Mouse (Mus musculus): ENCODE data around the gene Fuz. TPM values are rescaled to one million over a fixed set of nuclear protein-coding genes. Genes with fewer than 3 reads are reported as not detected.
"Not testable (repeated sequence)": the region's sequence is repeated elsewhere in the genome, so short reads cannot be mapped to it uniquely, and the experiment has no call there.

Gene Fuz
- total RNA-seq, 1 experiment from 2014 or later = 29.9 TPM

DNA sequence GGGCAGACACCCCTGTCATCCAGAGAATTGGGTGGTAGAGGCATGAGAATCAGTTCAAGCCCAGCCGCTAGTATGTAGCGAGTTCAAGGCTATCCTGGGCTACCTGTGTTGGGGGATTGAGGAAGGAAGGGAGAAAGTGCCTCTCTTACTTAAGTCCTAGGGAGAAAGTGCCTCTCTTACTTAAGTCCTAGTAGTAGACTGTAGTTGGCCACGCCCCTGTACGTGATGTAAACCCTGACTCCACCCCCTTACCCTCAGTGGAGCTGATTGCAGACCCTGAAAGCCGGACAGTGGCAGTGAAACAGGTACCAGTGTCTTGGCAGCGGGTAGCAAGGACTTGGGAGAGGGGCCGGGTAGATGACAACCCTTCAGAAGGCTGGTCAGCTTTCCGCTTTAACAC, 38.0 kb upstream of the Fuz start:
- ATAC-seq (ENCODE audit: extremely low read depth, insufficient number of reproducible peaks, low FRiP score, poor library complexity, severe bottlenecking) = 0 out of 2 replicates have a peak, but pooled peaks have one; percentile 13

DNA sequence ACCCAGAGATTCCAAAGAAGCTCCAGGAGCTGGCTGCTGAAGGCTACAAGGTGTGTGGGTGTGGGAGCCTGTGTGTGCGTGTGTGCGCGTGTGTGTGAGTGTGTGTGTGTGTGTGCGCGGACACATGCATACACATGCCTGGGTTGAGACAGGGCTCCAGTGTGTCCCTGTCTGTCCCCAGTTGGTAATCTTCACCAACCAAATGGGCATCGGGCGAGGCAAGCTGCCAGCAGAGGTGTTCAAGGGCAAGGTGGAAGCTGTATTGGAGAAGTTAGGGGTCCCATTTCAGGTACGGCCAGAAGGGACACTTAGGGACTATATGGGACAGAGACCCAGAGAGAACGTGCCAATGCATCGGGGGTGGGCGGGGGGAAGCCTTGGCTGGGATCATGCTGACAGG, 36.0 kb upstream of the Fuz start:
- no peak for ATAC-seq (ENCODE audit: extremely low read depth, insufficient number of reproducible peaks, low FRiP score, poor library complexity, severe bottlenecking)

DNA sequence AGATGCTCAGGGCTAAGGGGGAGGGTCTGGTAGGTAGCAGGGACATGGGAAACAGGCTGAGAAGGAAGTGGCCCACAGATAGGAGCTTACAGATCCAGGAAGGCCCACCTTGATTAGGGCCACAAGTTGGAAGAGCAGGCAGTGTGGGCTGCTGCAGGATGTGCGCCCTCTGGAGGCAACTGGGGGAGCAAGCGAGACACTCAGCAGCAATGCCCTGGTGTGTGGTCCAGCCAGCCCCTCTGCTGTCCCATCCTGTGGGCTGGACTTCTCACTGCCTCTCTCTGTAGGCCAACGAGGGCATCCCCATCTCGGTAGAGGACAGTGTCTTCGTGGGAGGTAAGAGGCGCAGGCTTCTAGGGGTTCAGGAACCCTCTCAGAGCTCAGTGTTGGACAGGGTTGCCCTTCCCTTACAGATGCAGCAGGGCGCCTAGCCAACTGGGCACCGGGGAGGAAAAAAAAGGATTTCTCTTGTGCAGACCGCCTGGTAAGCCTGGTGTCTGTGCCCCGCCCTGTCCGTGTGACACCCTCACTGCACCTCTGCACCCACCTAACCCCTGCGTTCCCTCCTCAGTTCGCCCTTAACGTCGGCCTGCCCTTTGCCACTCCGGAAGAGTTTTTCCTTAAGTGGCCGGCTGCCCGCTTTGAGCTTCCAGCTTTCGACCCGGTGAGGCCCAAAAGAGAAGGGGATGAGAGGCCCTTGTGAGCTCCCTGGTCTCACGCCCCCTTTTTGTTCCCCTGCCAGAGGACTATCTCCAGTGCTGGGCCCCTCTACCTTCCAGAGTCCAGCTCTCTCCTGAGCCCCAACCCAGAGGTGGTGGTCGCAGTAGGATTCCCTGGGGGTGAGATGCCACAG, 35.1 kb upstream of the Fuz start:
- peak; percentile 40 for ATAC-seq (ENCODE audit: extremely low read depth, insufficient number of reproducible peaks, low FRiP score, poor library complexity, severe bottlenecking)

DNA sequence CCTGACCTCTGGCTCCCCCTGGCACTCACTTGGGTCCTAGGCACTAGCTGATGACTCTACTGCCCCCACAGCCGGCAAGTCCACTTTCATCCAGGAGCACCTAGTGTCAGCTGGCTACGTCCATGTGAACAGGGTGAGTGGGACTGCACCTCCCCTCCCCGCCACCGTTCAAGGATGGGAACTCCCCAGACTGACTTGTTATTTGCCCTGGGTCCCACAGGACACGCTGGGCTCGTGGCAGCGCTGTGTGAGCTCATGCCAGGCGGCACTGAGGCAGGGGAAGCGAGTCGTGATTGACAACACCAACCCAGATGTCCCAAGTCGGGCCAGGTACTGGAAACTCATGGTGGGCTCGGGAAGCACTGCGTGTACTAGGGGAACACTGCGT, 34.5 kb upstream of the Fuz start:
- no peak for ATAC-seq (ENCODE audit: extremely low read depth, insufficient number of reproducible peaks, low FRiP score, poor library complexity, severe bottlenecking)

DNA sequence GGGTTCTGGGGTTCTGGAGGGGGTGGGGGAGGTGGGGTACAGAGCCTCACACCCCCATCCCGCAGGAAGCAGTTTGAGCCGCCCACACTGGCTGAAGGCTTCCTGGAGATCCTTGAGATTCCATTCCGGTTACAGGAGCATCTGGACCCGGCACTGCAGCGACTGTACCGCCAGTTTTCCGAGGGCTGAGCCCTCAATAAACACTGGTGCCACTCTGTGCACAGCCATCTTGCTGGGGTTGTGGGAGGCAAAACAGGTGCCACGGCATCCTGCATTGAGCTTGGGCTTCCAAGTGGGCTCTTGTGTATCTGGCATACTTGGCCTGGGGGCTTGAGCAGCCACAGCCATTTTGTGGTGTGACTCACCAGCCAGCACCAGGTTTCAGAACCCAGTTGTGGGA, 33.4 kb upstream of the Fuz start:
- ATAC-seq (ENCODE audit: extremely low read depth, insufficient number of reproducible peaks, low FRiP score, poor library complexity, severe bottlenecking) = no peak

DNA sequence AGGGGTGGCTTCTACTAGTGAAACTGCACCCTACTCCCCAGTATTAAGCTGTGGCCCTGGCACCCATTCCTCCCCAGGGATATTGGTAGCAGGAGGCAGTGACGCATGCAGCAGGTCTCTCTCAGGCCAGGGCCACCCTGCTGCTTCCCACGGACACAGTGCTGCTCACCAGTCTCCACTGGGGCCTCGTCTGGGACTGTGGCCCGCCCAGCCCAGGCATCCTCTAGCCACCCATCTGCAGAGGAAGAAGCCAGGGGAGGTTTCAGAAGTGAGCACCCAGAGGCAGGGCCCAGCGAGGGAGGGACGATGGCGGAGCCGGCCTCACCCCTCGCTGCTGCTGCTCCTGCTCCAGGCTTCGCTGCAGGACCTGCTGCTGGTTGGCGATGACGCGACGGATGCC, 32.7 kb upstream of the Fuz start:
- no peak for ATAC-seq (ENCODE audit: extremely low read depth, insufficient number of reproducible peaks, low FRiP score, poor library complexity, severe bottlenecking)

DNA sequence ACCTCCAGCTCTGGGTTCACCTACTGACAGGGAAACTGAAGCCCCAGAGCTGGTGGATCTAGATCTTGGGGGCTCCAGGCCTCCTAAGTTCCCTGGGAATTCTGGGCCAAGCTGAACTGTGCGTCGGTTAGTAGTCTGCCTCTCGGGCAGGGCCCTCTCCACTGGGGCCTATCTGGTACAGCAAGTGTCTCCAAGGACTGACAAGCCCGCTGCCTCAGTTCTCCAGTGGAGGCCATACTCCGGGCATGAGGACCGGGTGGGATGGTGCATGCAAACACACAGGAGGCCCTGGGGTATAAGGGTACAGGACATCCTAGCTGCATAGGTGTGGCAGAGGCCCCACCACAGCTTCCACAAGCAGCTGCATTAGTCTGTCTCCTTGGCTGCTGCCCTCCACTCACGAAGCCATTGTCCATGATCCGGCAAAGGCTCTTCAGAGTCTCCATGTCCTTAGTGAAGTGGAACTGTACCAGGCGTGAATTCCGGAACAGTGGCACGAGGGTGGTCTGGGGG, 31.8 kb upstream of the Fuz start:
- no peak for ATAC-seq (ENCODE audit: extremely low read depth, insufficient number of reproducible peaks, low FRiP score, poor library complexity, severe bottlenecking)

DNA sequence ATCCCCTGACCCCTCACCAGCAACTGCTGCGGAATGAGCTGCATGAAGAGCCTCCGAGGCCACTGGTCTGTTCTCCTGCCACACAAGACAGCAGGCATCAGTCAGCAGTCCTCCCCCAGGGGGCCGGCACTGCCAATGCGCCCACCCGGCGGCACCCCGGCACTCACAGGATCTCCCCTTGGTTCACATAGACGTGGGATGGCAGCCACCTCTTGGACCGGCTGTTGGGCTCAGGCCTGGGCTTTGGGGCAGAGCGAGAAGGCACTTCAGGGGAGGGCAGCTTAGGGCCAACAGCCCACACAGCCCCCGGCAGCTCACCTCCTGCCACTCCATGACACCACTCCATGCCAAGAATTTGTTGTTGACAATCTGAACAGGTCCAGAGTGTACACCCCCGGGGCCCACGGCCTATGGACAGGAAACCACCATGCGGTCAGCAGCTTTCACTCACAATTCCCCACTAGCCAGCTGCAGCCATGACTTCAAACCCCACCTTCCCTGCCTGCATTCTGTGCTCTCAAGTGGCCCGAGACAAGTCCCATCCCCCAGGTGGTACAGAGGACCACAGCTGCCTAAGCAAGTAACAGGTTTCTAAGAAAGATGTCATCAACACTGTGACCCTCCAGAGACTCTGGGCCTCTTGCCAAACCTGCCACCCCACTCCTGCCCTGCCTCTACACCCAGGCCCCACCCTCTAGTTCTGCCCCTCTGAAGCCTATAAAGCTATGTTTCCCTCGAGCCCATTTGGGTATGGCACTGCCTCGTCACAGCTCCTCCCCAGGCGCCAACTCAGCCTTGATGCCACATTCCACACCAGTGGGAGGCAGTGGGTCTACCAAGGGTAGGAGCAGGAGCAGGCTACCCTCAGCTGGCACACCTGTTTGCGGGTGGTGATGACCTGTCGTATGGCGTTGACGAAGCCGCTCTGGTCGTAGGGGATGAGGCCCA, 31.0 kb upstream of the Fuz start:
- no peak for ATAC-seq (ENCODE audit: extremely low read depth, insufficient number of reproducible peaks, low FRiP score, poor library complexity, severe bottlenecking)

DNA sequence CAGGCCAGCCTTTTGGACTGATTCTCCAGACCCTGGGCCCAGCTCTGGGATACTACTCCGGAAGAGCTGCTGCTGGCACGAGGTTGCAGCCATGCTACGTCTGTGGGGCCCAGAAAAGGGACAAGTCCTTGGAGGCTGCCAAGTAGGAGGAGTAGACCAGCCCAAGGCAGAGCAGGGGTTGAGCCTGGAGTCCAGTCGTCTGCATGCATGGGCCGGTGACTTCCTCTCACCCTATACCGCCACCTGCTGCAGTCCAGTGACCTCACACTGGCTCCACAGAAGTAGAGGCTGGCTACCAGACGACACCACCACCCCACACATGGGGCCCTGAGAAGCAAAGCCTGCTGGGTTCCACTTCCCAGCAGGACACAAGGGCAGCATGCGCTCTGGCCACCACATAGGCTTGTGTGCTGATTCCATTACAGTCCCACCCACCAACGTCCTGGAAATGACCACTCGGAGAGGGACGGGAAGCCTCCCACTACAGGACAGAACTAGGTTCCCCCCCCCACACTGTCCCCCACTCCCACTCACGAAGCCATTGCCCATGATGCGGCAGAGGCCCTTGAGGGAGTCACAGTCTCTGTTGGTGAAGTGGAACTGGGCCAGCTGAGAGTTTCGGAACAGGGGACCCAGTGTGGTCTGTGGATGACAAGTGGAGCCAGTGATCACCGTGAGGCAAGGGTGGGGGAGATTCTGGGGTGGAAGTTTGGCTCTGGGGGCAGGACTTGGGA, 29.4 kb upstream of the Fuz start:
- peak; percentile 37; the same call in 1 of the 2 replicates for ATAC-seq (ENCODE audit: extremely low read depth, insufficient number of reproducible peaks, low FRiP score, poor library complexity, severe bottlenecking)

DNA sequence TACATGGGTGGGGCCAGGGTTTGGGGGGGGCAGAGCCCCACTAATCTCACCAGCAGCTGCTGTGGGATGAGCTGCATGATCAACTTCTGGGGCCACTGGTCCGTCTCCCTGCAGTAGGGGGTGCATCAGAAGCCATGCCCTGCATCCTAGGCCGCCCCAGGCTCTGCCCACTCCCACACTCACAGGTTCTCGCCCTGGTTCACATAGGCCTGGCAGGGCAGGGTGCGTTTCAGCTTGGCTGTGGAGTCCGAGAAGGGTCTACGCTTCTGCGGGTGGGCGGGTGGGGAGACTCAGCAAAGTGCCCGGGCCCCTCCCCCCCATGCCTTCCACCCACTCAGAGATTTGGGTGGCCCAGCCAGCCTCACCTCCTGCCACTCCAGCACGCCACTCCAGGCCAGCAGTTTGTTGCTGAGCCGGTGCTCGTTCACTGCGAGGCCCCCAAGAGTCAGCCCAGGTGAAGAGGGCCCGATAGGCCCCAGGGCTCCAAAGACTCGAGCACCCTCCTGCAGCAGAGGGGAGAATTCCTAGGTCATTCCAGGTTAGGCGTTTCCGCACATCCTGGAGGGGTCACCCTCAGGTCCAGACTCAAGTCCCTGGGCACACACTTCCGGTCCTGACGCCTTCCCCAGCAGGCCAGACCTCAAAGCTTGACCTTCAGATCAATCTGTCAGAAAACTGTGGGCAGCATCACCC, 28.7 kb upstream of the Fuz start:
- ATAC-seq (ENCODE audit: extremely low read depth, insufficient number of reproducible peaks, low FRiP score, poor library complexity, severe bottlenecking) = no peak

DNA sequence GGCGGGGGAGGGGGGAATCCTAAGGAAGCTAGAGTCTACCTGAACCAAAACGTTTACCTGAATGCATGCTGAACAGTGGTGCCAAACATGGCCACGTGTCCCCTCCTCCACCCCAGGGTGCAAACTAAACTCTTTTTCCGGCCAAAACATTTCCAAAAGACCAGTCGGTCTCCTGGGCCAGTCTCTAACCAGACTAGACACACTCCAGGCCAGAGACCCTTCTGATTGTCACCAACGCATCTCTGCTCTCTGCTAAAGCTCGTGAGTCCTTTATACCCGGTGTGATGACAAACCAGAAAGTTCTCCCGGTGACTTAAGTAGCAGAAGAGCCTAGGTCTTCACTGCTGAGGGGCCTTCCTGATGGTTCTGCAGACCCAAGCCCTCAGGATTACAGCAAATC, 28.1 kb upstream of the Fuz start:
- ATAC-seq (ENCODE audit: extremely low read depth, insufficient number of reproducible peaks, low FRiP score, poor library complexity, severe bottlenecking) = no peak

DNA sequence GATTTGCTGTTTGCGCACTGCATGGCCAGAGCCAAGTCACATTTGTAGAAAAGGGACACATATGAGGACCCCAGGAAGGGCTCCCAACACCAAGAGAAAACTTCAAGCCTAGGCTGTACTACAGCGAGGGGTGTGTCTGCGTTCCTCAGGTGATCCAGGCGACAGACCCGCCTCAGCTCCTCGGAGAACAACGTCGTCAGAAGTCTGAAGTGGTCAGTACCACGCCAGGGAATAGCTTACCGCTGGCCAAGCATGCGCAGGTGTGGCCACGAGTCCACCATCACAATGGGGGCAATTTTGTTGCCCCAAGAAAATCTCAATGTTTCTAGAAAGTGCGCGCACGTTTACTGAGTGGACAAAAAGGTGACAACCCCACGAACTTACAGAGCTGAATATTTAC, 27.4 kb upstream of the Fuz start:
- no peak for ATAC-seq (ENCODE audit: extremely low read depth, insufficient number of reproducible peaks, low FRiP score, poor library complexity, severe bottlenecking)

DNA sequence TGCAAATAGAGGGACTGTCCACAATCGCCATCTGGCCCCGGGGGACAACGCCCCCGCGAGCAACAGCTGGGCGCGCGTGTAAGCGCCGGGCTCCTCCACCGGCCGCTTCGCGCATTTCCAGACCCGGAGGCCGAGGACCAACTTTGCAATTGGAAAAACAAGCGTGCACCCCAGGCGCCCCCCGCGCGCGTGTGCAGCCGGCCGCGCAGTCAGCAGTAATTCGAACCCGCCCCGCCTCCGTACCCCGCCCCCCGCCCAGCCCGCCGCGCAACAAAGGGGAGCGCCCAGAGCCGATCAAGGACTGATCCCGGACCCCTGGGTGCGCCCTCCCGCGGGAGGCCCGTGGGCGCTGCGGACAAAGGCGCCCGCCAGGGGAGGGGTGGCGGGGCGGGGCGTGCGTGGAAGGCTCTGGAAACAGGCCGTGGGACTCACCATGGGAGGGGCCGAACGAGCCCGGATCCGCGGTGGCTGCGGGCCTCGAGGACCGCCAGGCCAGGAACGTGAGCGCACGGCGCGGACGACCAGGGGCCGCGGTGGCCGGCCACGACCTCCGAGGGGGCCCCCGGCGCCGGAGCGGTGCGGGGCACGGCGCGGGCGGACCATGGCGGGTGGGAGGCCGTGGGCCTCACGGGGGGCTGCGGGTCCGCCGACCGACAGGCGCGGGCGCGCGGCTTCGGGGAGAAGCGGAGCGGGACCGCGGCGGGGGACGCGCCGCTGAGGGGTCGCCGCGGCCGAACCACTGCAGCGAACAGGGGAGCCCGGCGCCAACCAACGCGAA, 26.8 kb upstream of the Fuz start:
- ATAC-seq (ENCODE audit: extremely low read depth, insufficient number of reproducible peaks, low FRiP score, poor library complexity, severe bottlenecking) = no peak

DNA sequence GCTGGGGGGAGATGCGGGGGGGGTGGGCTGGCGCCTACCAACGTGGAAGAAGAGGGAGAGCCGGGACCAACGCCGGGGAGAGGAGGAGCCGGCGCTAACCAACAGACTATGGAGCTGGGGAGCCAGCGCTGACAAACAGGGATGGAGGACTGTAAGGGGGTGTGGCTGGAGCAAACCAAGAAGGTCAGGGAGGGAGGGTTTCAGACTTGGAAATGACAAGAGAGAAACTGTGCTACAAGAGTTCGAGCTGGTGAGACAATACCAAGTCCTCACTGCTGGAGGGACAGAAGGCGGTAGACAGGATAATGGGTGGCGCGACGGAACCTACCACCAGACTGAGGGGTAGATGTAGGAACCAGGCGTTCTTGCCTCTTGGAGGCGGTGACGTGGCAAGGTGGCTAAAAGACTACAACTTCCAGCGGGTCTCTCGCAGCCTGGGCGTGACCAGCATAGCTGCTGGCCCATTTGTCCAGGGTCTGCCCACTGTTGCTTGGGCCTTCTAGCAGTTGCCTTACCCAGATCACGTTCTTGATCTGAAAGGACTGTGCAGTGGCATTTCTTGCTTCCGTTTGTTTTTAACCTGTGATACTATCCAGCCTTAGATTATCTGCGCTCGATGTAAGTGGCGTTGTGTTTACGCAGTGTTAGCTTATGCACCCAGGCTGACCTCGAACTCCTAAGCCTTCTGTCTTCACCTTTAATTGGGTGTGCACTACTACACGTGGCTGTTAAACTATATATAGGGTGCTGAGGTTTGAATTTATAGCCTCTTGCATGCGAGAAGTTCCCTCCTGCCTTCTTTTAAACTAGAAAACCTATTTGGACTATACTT, 26.0 kb upstream of the Fuz start, which contains the start of gene Ptov1:
TSS of gene Ptov1 (minus strand) at position 92 of the 832 bp plus-strand sequence.
- peak; percentile 73 for ATAC-seq (ENCODE audit: extremely low read depth, insufficient number of reproducible peaks, low FRiP score, poor library complexity, severe bottlenecking)

DNA sequence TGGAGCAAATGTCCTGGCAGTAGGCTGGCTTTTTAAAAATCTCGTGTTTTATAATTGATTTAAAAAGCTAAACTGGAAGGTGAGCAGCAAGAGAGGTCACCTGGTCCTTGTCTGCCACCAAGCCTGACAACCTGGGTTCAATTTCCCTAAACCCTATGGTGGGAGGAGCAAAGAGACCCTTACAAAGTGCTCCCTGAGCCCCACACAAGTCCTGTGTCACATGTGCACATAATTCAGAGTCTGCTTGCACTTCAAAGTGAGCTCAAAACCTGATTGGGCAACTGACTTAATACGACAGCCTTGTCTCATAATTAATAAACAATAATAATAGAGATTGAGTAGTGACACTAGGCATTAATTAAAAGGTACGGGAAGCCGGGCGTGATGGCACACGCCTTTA, 25.3 kb upstream of the Fuz start:
- ATAC-seq (ENCODE audit: extremely low read depth, insufficient number of reproducible peaks, low FRiP score, poor library complexity, severe bottlenecking) = no peak

DNA sequence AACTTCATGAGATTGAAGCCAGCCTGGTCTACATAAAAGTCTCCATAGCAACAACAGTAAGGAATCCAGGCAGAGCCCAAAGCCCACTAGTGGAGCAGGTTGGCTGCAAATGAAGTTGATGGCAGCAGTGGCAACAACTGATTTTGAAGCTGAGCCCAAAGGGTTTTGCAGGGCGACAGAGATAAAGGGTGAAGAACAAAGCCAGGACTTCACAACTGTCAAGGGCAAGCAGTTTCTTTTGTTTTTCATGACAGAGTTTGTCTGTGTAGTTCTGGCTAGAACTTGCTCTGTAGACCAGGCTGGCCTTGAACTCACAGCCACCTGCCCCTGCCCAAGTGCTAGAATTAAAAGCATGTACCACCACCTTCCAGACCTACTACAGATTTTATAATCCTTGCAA, 24.7 kb upstream of the Fuz start:
- no peak for ATAC-seq (ENCODE audit: extremely low read depth, insufficient number of reproducible peaks, low FRiP score, poor library complexity, severe bottlenecking)

DNA sequence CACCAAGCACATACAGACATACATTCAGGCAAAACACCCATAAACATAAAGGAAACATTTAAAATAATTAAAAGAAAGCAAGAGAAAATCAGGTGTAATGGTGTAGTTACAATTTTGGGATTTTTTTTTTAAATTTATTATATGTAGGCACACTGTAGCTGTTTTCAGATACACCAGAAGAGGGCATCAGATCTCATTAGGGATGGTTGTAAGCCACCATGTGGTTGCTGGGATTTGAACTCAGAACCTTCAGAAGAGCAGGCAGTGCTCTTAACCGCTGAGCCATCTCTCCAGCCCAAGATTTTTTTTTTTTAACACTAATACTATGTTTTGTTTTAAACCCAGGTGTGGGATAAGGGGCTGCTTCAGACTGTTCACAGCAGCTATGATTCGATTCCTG, 24.1 kb upstream of the Fuz start:
- ATAC-seq (ENCODE audit: extremely low read depth, insufficient number of reproducible peaks, low FRiP score, poor library complexity, severe bottlenecking) = not testable (repeated sequence)

Measured in neutrophil, adult 5-6 weeks (primary cell).